Mouse (Mus musculus) olfactory bulb, adult 2 months (tissue): ENCODE data around the gene Gm20431. TPM values are rescaled to one million over a fixed set of nuclear protein-coding genes. Genes with fewer than 3 reads are reported as not detected.
"Not testable (repeated sequence)": the region's sequence is repeated elsewhere in the genome, so short reads cannot be mapped to it uniquely, and the experiment has no call there.

ENCODE experiments used
- H3K27ac ChIP-seq: fragments of 200-500 bp; 2 replicates; pipeline ENCODE4 v1.5.1; 2012; ENCODE audit warnings: low read depth, low read length; ENCODE audit not compliant: insufficient read depth
- H3K4me1 ChIP-seq: fragments of 200-500 bp; 2 replicates; pipeline ENCODE4 v1.6.1; 2012; ENCODE audit warnings: low read length; ENCODE audit not compliant: control insufficient read depth, insufficient read depth
- H3K4me3 ChIP-seq: fragments of 200-500 bp; 2 replicates; pipeline ENCODE4 v1.5.1; 2012; ENCODE audit warnings: mild to moderate bottlenecking, low read depth, low read length, moderate library complexity; ENCODE audit not compliant: insufficient read depth
- CTCF ChIP-seq: fragments of 200-500 bp; IDR thresholded peaks from 2 replicates; pipeline ENCODE4 v1.5.1; 2012; ENCODE audit warnings: low read depth, mild to moderate bottlenecking, low read length, moderate library complexity; ENCODE audit not compliant: insufficient read depth
- POLR2A ChIP-seq: fragments of 200-500 bp; IDR thresholded peaks from 2 replicates; pipeline ENCODE4 v1.6.1; 2012; ENCODE audit warnings: mild to moderate bottlenecking, low read depth, low read length, moderate library complexity; ENCODE audit not compliant: insufficient read depth
- WGBS: fragments of 180-500 bp; shearing (Covaris S2); methylation state at CpG from one replicate; pipeline ENCODE4 v1.1.7; 2018; 5-methylcytosine and 5-hydroxymethylcytosine counted together
- polyA plus RNA-seq: library from polyadenylated mRNA; stranded (reverse); fragments of >200 nt; gene quantifications from 2 replicates; pipeline ENCODE4 v1.2.4, GENCODE M21; 2012; ENCODE audit warnings: low replicate concordance; ENCODE audit not compliant: missing spikeins, insufficient read depth, insufficient read length

Gm20431 gene
- polyA plus RNA-seq, 1 experiment, result not detected

DNA sequence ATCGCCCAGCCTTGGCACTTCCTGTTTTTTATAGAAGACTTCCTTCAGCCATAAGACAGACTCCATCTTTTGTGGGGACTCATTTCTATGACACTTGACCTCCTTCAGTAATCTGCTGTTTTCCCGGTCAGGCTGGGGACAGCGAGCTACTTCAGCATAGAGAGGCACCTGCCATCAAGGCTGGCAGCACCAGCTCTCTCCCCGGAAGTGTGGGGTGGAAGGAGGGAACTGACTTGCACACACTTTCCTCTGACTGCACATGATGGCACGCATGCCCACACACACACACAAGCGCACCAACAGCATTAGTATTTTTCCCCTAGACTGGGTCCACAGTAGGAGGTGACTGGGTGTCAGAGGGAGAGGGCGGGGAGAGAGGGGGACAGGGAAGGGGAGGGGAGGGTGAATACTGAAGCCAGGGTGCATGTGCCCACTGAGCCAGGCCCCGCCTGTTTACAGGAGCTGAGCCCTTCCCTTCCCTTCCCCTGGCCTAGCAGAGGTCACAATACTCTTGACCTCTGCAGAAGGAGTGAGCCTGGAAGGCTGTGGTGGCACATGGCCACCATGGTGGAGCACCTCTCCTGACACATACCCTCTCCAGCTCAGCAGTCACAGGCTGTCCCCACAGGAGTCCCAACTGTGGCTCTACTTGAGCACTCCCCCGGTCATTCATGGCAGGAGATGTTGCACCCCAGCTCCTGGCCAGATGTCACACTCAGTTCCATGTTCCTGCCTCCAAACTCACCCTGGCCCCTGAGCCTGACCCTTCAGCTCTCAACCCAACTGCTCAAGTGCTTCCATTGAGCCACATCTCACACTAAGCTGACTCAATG lies 39.8 kb downstream of the Gm20431 start:
- WGBS, result 64% methylated on average over 9 of the region's 9 CpGs
- TF ChIP-seq CTCF (no peak), POLR2A (no peak)
- Histone ChIP-seq H3K4me1 (peaks cover 55% of the 10 kb centered on the region), H3K27ac (no peak overlapping the region), H3K4me3 (no peak overlapping the region)

DNA sequence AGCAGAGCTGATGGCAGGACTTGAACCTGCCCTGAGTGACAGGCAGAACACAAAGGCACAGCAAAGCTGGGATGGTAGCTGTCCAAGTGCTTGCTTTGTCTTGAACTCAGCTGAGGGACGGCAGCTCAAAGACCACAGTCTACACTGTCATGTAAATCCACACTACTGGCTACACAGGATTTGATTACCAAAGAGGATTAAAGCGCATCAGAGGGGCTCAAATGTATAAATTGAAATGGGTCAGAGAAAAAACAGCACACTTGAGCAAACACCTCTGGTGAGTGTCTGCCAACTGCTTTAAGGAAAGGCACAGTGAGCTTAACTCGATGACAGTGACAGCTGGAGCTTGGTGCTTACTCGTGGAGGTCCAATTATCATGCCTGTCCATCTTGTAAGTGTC lies 43.8 kb downstream of the Gm20431 start:
- H3K4me1 ChIP-seq, result peaks cover 32% of the 10 kb centered on the region
- TF ChIP-seq POLR2A, result no peak
- no peak for TF ChIP-seq CTCF
- H3K27ac ChIP-seq, result no peak overlapping the region
- 54% methylated on average over 4 of the region's 4 CpGs for WGBS
- no peak overlapping the region for H3K4me3 ChIP-seq

DNA sequence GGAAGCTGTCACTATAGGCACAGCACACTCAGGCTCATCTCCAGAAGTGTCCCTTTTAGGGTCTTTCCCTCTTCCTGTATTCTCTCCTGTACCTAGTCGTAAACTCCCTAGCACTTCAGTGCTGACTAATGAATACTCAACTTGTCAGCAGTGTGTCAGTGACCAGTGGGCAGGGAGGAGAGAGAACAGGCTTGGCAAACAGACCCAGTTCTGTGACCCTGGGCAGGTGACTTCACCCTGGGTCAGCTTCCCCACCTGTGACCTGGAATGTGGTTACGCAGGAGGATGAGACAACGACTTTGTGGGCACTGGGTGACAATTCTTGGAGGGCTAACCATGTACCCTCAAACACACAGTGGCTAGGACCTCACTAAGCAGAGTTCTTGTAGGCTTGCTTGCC lies 44.3 kb downstream of the Gm20431 start:
- H3K27ac ChIP-seq, result no peak overlapping the region
- peaks cover 28% of the 10 kb centered on the region for H3K4me1 ChIP-seq
- 95% methylated on average over 3 of the region's 3 CpGs for WGBS
- TF ChIP-seq POLR2A (no peak), CTCF (no peak)
- no peak overlapping the region for H3K4me3 ChIP-seq

DNA sequence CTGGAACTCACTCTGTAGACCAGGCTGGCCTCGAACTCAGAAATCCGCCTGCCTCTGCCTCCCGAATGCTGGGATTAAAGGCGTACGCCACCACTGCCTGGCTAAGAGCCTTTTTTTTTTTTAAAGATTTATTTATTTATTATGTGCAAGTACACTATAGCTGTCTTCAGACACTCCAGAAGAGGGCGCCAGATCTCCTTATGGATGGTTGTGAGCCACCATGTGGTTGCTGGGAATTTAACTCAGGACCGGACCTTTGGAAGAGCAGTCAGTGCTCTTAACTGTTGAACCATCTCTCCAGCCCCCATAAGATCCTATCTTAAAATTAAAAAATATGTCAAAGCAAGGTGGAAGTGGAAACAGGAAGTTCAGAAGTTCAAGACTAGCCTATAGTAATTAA lies 48.0 kb downstream of the Gm20431 start:
- H3K4me3 ChIP-seq, H3K27ac ChIP-seq, H3K4me1 ChIP-seq: not testable (repeated sequence)
- WGBS, result 96% methylated on average over 7 of the region's 7 CpGs

DNA sequence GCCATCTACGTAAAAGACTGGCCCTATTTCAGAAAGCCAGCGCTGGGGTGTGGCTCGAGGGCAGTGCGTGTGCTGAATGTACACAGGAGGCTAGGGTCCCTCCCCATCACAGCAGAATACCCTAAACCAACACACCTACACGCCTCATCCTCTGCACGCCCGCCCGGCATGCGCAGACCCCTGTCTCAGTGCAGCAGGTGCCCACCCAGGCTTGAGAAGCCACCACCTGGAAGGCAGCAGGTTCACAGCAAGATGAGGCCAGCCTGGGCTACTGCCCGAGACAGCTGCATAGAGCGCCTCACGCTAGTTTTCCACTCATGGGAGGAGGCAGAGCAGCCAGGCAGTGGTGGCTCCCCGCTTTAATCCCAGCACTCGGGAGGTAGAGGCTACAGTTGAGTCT lies 49.2 kb downstream of the Gm20431 start:
- Histone ChIP-seq H3K4me3 (no peak overlapping the region), H3K4me1 (no peaks in the 10 kb centered on the region), H3K27ac (no peak overlapping the region)
- 90% methylated on average over 14 of the region's 14 CpGs for WGBS
- no peak for TF ChIP-seq POLR2A
- TF ChIP-seq CTCF, result no peak

DNA sequence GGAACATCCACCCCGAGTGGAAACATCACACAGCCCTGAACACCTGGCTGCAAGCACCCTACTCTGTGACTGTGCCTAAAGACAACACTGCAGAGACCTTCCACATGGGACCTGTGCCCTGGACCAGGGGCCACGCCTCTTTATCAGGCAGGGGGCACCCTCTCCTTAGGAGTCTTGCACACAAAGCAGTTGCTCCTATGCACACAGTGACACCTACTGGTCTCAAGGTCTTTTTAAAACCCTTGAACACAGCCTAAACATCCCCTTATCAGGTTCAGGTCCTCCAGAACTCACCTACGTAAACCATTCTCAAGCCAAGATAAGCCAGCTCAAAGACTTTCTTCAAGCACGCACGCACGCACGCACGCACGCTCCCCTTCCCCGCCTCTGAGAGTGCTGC lies 50.0 kb downstream of the Gm20431 start:
- Histone ChIP-seq H3K4me3 (no peak overlapping the region), H3K27ac (no peak overlapping the region), H3K4me1 (no peaks in the 10 kb centered on the region)
- no peak for TF ChIP-seq POLR2A
- no peak for TF ChIP-seq CTCF
- WGBS, result 88% methylated on average over 10 of the region's 10 CpGs

DNA sequence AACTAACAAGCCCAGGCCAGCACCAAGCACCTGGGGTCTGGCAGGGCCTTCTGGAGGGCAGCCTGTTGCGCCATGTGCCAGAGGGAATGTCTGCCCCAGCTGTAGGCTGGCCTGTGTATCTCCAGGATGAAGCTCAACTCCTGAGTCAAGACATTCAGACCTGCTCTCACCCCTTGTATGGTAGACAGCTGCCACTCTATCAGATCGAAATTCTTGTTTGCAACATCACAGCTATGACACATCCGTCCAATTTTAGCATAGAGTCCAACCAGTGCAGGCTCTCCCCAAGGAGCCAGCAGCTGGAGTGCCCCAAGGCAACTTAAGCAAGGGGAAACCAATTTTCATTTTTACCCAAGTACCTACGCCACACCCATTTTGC lies 54.6 kb downstream of the Gm20431 start:
- WGBS, result 89% methylated on average over 4 of the region's 4 CpGs
- H3K4me3 ChIP-seq, result no peak overlapping the region
- H3K27ac ChIP-seq, result no peak overlapping the region
- 0 out of 2 replicates have a peak, but pooled peaks cover 2% of the 10 kb centered on the region for H3K4me1 ChIP-seq
- TF ChIP-seq POLR2A (no peak), CTCF (no peak)

DNA sequence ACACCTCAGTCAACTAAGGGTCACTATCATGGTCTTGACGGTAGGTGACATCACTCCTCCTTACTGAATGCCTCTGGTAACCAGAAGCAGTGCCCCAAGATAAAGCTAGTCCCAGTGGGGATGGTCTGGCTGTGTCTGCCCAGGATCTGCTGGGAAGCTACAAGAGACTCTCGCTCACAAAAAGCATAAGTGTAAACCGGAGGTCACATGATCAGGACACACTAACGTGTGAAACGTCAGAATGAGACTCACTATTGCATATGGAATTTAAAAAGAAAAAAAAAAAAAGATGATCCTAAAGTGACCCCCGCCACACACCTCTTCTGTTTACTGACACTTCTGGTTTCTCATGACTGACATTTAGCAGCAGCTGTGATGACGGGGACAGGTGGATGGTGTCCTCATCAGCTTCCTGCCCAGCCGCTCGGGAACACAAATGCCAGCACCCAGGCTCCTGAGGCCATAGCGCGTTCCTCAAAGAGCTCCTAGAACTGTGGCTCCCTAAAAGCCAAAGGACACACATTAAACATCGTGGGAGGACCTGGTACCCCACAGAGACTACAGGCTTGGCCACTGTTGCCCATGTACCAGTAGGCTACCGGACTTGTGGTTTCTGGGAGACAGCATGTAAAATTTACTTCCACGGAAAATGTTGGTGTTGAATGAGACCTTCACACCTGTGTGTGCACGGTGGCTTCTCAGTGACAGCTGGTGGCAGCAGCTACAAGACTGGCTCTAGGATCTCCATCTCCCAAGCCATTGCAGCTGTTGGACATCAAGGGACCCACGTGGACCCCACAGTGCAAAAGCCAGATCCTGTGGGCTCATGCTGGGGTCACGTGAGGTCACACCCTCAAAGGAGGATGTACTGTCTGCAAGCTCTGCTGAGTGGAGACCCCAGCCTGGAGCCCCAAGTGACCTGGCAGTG lies 55.2 kb downstream of the Gm20431 start:
- 0 out of 2 replicates have a peak, but pooled peaks cover 2% of the 10 kb centered on the region for H3K4me1 ChIP-seq
- H3K4me3 ChIP-seq, result no peak overlapping the region
- H3K27ac ChIP-seq, result no peak overlapping the region
- 78% methylated on average over 17 of the region's 17 CpGs for WGBS
- TF ChIP-seq POLR2A (no peak), CTCF (no peak)

DNA sequence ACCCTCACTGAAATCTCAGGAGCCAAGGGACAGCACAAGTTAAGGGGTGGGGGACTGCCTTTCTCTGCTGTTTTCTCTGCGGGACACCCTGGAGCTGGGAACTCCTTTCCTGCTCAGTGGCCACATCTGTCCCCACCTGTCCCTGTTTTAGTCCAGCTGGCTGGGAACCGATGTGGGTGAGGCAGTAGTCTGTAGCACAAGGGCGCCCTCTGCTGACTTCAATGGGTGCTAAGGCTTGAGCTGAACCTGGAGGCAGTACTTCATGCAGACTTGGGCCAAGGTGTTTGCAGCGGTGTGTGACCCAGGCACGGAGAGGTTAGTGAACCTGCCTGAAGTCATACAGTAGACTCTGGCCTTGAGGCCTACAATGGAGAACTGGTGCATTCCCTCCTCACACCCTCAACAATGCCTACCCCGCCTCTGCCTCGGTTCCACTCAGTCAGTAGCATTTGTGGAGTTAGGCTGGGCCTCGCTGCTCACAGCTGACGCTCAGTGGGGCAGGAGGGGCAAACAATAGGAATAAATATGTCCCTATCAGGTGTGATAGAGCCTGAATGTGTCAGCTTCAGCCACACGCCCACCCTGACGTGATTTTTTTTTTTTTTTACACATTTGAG lies 56.0 kb downstream of the Gm20431 start:
- 38% methylated on average over 11 of the region's 11 CpGs for WGBS
- H3K4me1 ChIP-seq, result 0 out of 2 replicates have a peak, but pooled peaks cover 2% of the 10 kb centered on the region
- TF ChIP-seq CTCF (peak; percentile 90), POLR2A (no peak)
- H3K27ac ChIP-seq, result no peak overlapping the region
- H3K4me3 ChIP-seq, result no peak overlapping the region
